Mouse (Mus musculus) olfactory bulb, adult 2 months (tissue): Measurements from ENCODE around the gene Atg10.

ENCODE experiments used
- CTCF ChIP-seq: fragments of 200-500 bp; IDR thresholded peaks from 2 replicates; pipeline ENCODE4 v1.5.1; 2012; ENCODE audit warnings: low read depth, mild to moderate bottlenecking, low read length, moderate library complexity; ENCODE audit not compliant: insufficient read depth
- POLR2A ChIP-seq: fragments of 200-500 bp; IDR thresholded peaks from 2 replicates; pipeline ENCODE4 v1.6.1; 2012; ENCODE audit warnings: mild to moderate bottlenecking, low read depth, low read length, moderate library complexity; ENCODE audit not compliant: insufficient read depth

- no peak for TF ChIP-seq CTCF
- TF ChIP-seq POLR2A = no peak
These were observed 43.4 kb downstream of the Atg10 start for GRCm38 (mm10) chr13:91180364-91180763.
